Mouse (Mus musculus) ES-Bruce4 (cell line): ENCODE data around the gene Lmx1b.

Source experiments
- CTCF ChIP-seq: IDR thresholded peaks from one replicate; pipeline ENCODE4 v1.8.1; 2011; ENCODE audit warnings: low read depth, low read length
- EP300 ChIP-seq: IDR thresholded peaks from 2 replicates; pipeline ENCODE4 v1.6.1; 2011; ENCODE audit warnings: low read depth, low read length; ENCODE audit not compliant: insufficient read depth
- POLR2A ChIP-seq: IDR thresholded peaks from one replicate; pipeline ENCODE4 v1.8.1; 2011; ENCODE audit warnings: low read length; ENCODE audit not compliant: insufficient read depth

- TF ChIP-seq CTCF (no peak), EP300 (no peak), POLR2A (no peak)
These were observed 96.0 kb downstream of the Lmx1b start for GRCm38 (mm10) chr2:33544203-33544762.
